Mouse (Mus musculus): ENCODE measurements around the gene C1qtnf5. TPM values are rescaled to one million over a fixed set of nuclear protein-coding genes. Genes with fewer than 3 reads are reported as not detected.
A peak's percentile ranks its signal among the peaks of the same experiment; 100 is the strongest.

Gene C1qtnf5
- polyA plus RNA-seq, 1 experiment from 2014 or later = 1.2 TPM

DNA sequence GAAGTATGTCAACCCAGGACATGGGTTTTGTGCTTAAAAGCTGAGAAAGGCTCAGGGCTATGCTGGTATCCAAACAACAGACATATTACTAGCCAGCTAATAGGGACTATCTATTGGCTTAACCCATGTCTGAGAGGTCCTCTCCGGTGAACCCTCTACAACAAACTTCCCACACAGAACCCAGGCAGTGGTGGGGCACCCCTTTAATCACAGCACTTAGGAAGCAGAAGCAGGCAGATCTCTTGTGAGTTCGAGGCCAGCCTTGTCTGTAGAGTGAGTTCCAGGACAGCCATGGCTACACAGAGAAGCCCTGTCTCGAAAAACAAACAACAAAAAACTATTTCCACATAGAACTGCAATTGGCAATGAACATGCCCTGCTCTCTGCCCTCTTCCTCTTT lies 19.7 kb downstream of the C1qtnf5 start:
- WGBS = 89% methylated on average over 3 of the region's 3 CpGs
- Histone ChIP-seq H3K9me3 (replicated peaks) (no peaks in the 10 kb centered on the region), H3K4me2 (no peak overlapping the region), H3K4me3 (no peak overlapping the region), H3K27me3 (peaks cover 15% of the 10 kb centered on the region; the same call in 1 of the 2 replicates), H3K9ac (no peak overlapping the region), H3K36me3 (ENCODE audit: poor library complexity, severe bottlenecking) (no peaks in the 10 kb centered on the region), H3K27ac (no peak overlapping the region), H3K4me1 (peaks cover 37% of the 10 kb centered on the region)
- ATAC-seq = no peak

- Histone ChIP-seq H3K27me3 (peaks cover 18% of the 10 kb centered on the region; the same call in 1 of the 2 replicates), H3K36me3 (ENCODE audit: poor library complexity, severe bottlenecking) (no peaks in the 10 kb centered on the region), H3K4me2 (no peak overlapping the region), H3K4me1 (peaks cover 37% of the 10 kb centered on the region), H3K9ac (no peak overlapping the region), H3K9me3 (replicated peaks) (no peaks in the 10 kb centered on the region), H3K4me3 (no peak overlapping the region), H3K27ac (no peak overlapping the region)
- 53% methylated on average over 3 of the region's 3 CpGs for WGBS
- ATAC-seq = no peak
Observed at GRCm38 (mm10) chr9:44127351-44127801, 20.3 kb downstream of the C1qtnf5 start.

DNA sequence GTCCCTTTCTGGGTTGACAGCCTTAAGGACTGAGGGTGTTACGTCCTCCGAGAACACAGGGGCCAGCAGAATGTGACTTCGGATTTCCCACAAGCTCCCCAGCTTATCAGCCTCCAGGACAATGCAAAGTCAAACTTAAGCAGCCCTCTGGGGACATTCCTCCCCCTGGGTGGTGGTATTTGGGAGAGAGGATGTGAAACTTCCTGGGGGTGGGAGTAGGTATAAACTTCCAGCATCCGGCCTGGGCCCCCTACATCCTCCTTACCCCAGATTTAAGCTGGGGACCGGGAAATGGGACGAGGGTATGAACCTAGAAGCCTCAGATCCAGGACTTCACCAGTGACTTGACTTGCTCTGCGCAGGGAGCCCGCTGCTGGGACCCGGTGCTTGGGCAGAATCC lies 22.6 kb downstream of the C1qtnf5 start:
- no peak for ATAC-seq
- Histone ChIP-seq H3K4me1 (peaks cover 53% of the 10 kb centered on the region), H3K9ac (peak overlapping the region; percentile 67), H3K36me3 (ENCODE audit: poor library complexity, severe bottlenecking) (no peaks in the 10 kb centered on the region), H3K27me3 (peaks cover 34% of the 10 kb centered on the region), H3K9me3 (replicated peaks) (no peaks in the 10 kb centered on the region), H3K4me2 (peak overlapping the region; percentile 70), H3K4me3 (peak overlapping the region; percentile 41), H3K27ac (peak overlapping the region; percentile 14; the same call in 1 of the 2 replicates)
- 12% methylated on average over 9 of the region's 9 CpGs for WGBS

GRCm38 (mm10) chr9:44130034-44130433 lies 23.0 kb downstream of the C1qtnf5 start:
- Histone ChIP-seq H3K36me3 (ENCODE audit: poor library complexity, severe bottlenecking) (no peaks in the 10 kb centered on the region), H3K9ac (peak overlapping the region; percentile 67), H3K27me3 (peaks cover 38% of the 10 kb centered on the region), H3K4me2 (peak overlapping the region; percentile 70), H3K9me3 (replicated peaks) (no peaks in the 10 kb centered on the region), H3K4me1 (peaks cover 56% of the 10 kb centered on the region), H3K27ac (peak overlapping the region; percentile 48), H3K4me3 (peak overlapping the region; percentile 41)
- under 1% methylated on average over 27 of the region's 27 CpGs for WGBS
- peak; percentile 31; the same call in 1 of the 2 replicates for ATAC-seq

GRCm38 (mm10) chr9:44130581-44131275 lies 23.7 kb downstream of the C1qtnf5 start:
- Histone ChIP-seq H3K27me3 (peaks cover 42% of the 10 kb centered on the region), H3K4me1 (peaks cover 56% of the 10 kb centered on the region), H3K4me2 (peak overlapping the region; percentile 70), H3K4me3 (peak overlapping the region; percentile 41; the same call in 1 of the 2 replicates), H3K9me3 (replicated peaks) (no peaks in the 10 kb centered on the region), H3K27ac (peak overlapping the region; percentile 48), H3K36me3 (ENCODE audit: poor library complexity, severe bottlenecking) (no peaks in the 10 kb centered on the region), H3K9ac (peak overlapping the region; percentile 67)
- WGBS = 10% methylated on average over 18 of the region's 19 CpGs
- ATAC-seq = peak; percentile 11; the same call in 1 of the 2 replicates

DNA sequence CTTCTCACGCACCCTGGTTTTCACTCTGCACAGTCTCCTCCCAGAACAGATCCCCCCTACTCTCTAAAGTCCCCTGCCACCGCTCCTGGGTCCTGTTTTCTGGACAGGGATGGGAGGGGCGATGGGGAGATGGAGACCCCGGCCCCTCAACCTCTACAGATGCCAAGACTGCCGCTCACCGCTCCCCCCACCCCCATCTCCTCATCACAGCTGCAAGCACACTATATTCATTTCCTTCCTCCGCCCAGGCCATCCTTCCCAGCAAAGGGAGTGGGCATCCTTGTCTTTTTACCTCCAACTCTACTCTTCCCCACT lies 24.2 kb downstream of the C1qtnf5 start:
- H3K9me3 ChIP-seq (replicated peaks) = no peaks in the 10 kb centered on the region
- H3K4me1 ChIP-seq = peaks cover 57% of the 10 kb centered on the region
- H3K36me3 ChIP-seq (ENCODE audit: poor library complexity, severe bottlenecking) = no peaks in the 10 kb centered on the region
- H3K27ac ChIP-seq = peak overlapping the region; percentile 51; the same call in 1 of the 2 replicates
- WGBS = 35% methylated on average over 7 of the region's 7 CpGs
- no peak for ATAC-seq
- no peak overlapping the region for H3K4me3 ChIP-seq
- no peak overlapping the region for H3K9ac ChIP-seq
- 0 out of 2 replicates have a peak overlapping the region, but pooled peaks have one; percentile 70 for H3K4me2 ChIP-seq
- H3K27me3 ChIP-seq = peaks cover 47% of the 10 kb centered on the region

- no peak overlapping the region for H3K4me3 ChIP-seq
- 63% methylated on average over 5 of the region's 5 CpGs for WGBS
- no peaks in the 10 kb centered on the region for H3K9me3 ChIP-seq (replicated peaks)
- peaks cover 51% of the 10 kb centered on the region for H3K27me3 ChIP-seq
- peaks cover 56% of the 10 kb centered on the region for H3K4me1 ChIP-seq
- no peak overlapping the region for H3K9ac ChIP-seq
- ATAC-seq = no peak
- no peak overlapping the region for H3K4me2 ChIP-seq
- no peak overlapping the region for H3K27ac ChIP-seq
- H3K36me3 ChIP-seq (ENCODE audit: poor library complexity, severe bottlenecking) = 0 out of 2 replicates have a peak, but pooled peaks cover 1% of the 10 kb centered on the region
Observed at GRCm38 (mm10) chr9:44132200-44132599, 25.2 kb downstream of the C1qtnf5 start.

GRCm38 (mm10) chr9:44133287-44133686 lies 26.2 kb downstream of the C1qtnf5 start:
- H3K27ac ChIP-seq = no peak overlapping the region
- H3K4me2 ChIP-seq = peak overlapping the region; percentile 89
- H3K4me1 ChIP-seq = peaks cover 56% of the 10 kb centered on the region
- 0 out of 2 replicates have a peak overlapping the region, but pooled peaks have one; percentile 52 for H3K4me3 ChIP-seq
- WGBS = 12% methylated on average over 2 of the region's 2 CpGs
- peaks cover 4% of the 10 kb centered on the region; the same call in 1 of the 2 replicates for H3K36me3 ChIP-seq (ENCODE audit: poor library complexity, severe bottlenecking)
- ATAC-seq = no peak
- H3K27me3 ChIP-seq = peaks cover 51% of the 10 kb centered on the region
- H3K9ac ChIP-seq = peak overlapping the region; percentile 30; the same call in 1 of the 2 replicates
- no peaks in the 10 kb centered on the region for H3K9me3 ChIP-seq (replicated peaks)

- under 1% methylated on average over 55 of the region's 55 CpGs for WGBS
- H3K27me3 ChIP-seq = peaks cover 46% of the 10 kb centered on the region
- peak; percentile 46 for ATAC-seq
Observed at GRCm38 (mm10) chr9:44134101-44134850, 27.2 kb downstream of the C1qtnf5 start, which contains the start of gene Mcam. Gene Mcam (plus strand): TSS chr9:44134469.

DNA sequence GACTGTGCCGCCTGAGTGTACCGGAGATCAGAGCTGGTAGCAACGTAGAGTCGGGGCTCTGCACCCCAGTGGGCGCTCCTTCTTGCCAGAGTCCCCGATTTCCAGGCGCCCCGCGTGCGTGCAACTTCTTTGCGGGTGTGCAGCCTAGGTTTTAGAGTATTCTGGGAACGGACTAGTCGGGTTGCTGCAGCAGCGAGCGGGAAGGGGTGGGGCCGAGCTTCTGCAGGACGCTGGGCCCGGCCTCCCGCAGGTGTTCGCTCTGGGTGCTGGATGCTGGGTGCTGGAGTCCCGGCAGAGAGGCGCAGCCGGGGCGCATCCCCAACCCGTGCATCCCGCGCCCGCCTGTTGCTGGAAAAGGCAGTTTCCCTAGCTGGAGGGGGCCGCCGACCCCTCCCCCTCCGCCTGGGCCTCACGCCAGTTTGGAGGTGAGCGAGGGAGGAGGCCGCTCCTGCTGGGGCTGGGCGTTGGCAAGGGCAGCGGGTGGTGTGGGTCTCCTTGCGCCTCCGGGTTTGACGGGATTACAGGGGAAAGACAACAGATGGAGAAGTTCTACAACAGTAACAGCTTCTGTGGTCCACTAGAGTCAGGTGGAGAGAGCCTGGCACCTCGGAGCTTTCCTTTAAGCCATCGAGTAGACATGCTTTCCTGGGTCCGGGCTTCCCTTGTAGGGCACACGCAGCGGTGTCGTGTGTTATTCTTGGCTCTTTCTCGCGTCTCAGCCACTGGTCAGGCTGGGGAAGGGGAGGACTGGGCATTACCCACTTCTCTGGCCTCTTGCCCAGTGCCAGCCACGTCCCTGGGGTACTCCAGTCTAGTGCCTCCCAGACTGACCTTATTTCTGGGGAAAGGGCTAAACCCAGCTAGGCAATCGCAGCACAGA lies 28.0 kb downstream of the C1qtnf5 start:
- Histone ChIP-seq H3K36me3 (ENCODE audit: poor library complexity, severe bottlenecking) (peaks cover 12% of the 10 kb centered on the region; the same call in 1 of the 2 replicates), H3K4me1 (peaks cover 49% of the 10 kb centered on the region), H3K9me3 (replicated peaks) (no peaks in the 10 kb centered on the region), H3K9ac (peak overlapping the region; percentile 71), H3K4me3 (peak overlapping the region; percentile 52), H3K4me2 (peak overlapping the region; percentile 89), H3K27ac (peak overlapping the region; percentile 35), H3K27me3 (peaks cover 45% of the 10 kb centered on the region)
- peak; percentile 23 for ATAC-seq
- 2% methylated on average over 48 of the region's 49 CpGs for WGBS

More at GRCm38 (mm10) chr9:44134101-44134850, 27.2 kb downstream of the C1qtnf5 start, which contains the start of gene Mcam:
- peaks cover 6% of the 10 kb centered on the region; the same call in 1 of the 2 replicates for H3K36me3 ChIP-seq (ENCODE audit: poor library complexity, severe bottlenecking)
- H3K9ac ChIP-seq = peak within 1 kb of the TSS; percentile 71
- peaks cover 56% of the 10 kb centered on the region for H3K4me1 ChIP-seq
- no peaks in the 10 kb centered on the region for H3K9me3 ChIP-seq (replicated peaks)
- peak within 1 kb of the TSS; percentile 52 for H3K4me3 ChIP-seq
- peak within 1 kb of the TSS; percentile 89 for H3K4me2 ChIP-seq
- peak within 1 kb of the TSS; percentile 35; the same call in 1 of the 2 replicates for H3K27ac ChIP-seq

- peaks cover 45% of the 10 kb centered on the region for H3K27me3 ChIP-seq
- H3K9me3 ChIP-seq (replicated peaks) = no peaks in the 10 kb centered on the region
- H3K36me3 ChIP-seq (ENCODE audit: poor library complexity, severe bottlenecking) = peaks cover 16% of the 10 kb centered on the region; the same call in 1 of the 2 replicates
- peak; percentile 41; the same call in 1 of the 2 replicates for ATAC-seq
- peak overlapping the region; percentile 71 for H3K9ac ChIP-seq
- peak overlapping the region; percentile 35 for H3K27ac ChIP-seq
- peak overlapping the region; percentile 52 for H3K4me3 ChIP-seq
- H3K4me2 ChIP-seq = peak overlapping the region; percentile 89
- H3K4me1 ChIP-seq = peaks cover 46% of the 10 kb centered on the region
- 56% methylated on average over 7 of the region's 7 CpGs for WGBS
Observed at GRCm38 (mm10) chr9:44135731-44136411, 28.8 kb downstream of the C1qtnf5 start.
